Mouse (Mus musculus): ENCODE data around the gene Mef2a. TPM values are rescaled to one million over a fixed set of nuclear protein-coding genes. Genes with fewer than 3 reads are reported as not detected.
A peak's percentile ranks its signal among the peaks of the same experiment; 100 is the strongest.

Gene Mef2a
- polyA plus RNA-seq, 1 experiment from 2014 or later = 19.9 TPM

DNA sequence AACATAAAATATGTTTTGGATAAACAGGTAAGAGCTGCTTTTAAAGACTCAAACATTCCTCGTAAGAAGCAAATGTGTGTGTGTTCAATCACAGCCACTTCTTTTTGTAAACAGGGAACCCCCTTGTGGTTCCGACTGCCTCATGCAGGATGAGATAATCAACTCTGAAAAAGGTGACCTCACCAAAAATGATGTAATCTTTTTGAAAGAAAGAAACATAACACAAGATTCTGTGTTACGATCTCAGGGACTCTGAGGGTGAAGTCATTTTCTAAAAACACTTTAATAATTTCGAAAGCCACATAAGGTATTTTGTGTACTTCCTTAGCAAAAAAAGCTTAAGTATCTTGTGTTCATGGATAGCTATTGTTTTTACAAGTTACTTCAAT is 128.8 kb downstream of the Mef2a start:
- Histone ChIP-seq H3K4me2 (replicated peaks; ENCODE audit: low read depth) (no peak overlapping the region), H3K4me3 (ENCODE audit: low read depth, low read length) (no peak overlapping the region), H3K27me3 (replicated peaks; ENCODE audit: control insufficient read depth, insufficient read depth, low read length) (no peaks in the 10 kb centered on the region), H3K9ac (ENCODE audit: low read depth, low read length) (no peak overlapping the region), H3K27ac (ENCODE audit: low read depth, low read length) (no peak overlapping the region), H3K4me1 (replicated peaks; ENCODE audit: control insufficient read depth, insufficient read depth, low read length) (no peaks in the 10 kb centered on the region), H3K9me3 (ENCODE audit: control insufficient read depth) (no peaks in the 10 kb centered on the region), H3K36me3 (ENCODE audit: control insufficient read depth, insufficient read depth) (peaks cover 11% of the 10 kb centered on the region)
- no peak for ATAC-seq
- TF ChIP-seq CTCF (IDR thresholded peaks at IDR 0.05; ENCODE audit: low read depth) = peak; percentile 32
- WGBS = 52% methylated on average over 4 of the region's 4 CpGs

- 47% methylated on average over 2 of the region's 2 CpGs for WGBS
- peaks cover 9% of the 10 kb centered on the region for H3K36me3 ChIP-seq (ENCODE audit: control insufficient read depth, insufficient read depth)
- no peak for ATAC-seq
- no peaks in the 10 kb centered on the region for H3K9me3 ChIP-seq (ENCODE audit: control insufficient read depth)
- TF ChIP-seq CTCF (IDR thresholded peaks at IDR 0.05; ENCODE audit: low read depth) = peak; percentile 78
- H3K4me2 ChIP-seq (replicated peaks; ENCODE audit: low read depth) = no peak overlapping the region
- no peaks in the 10 kb centered on the region for H3K4me1 ChIP-seq (replicated peaks; ENCODE audit: control insufficient read depth, insufficient read depth, low read length)
- H3K27me3 ChIP-seq (replicated peaks; ENCODE audit: control insufficient read depth, insufficient read depth, low read length) = no peaks in the 10 kb centered on the region
- no peak overlapping the region for H3K9ac ChIP-seq (ENCODE audit: low read depth, low read length)
- no peak overlapping the region for H3K27ac ChIP-seq (ENCODE audit: low read depth, low read length)
- no peak overlapping the region for H3K4me3 ChIP-seq (ENCODE audit: low read depth, low read length)
Observed at GRCm38 (mm10) chr7:67243121-67243893, 129.4 kb downstream of the Mef2a start.

GRCm38 (mm10) chr7:67241969-67242368 is 130.7 kb downstream of the Mef2a start:
- H3K27ac ChIP-seq (ENCODE audit: low read depth, low read length) = no peak overlapping the region
- no peaks in the 10 kb centered on the region for H3K9me3 ChIP-seq (ENCODE audit: control insufficient read depth)
- no peak overlapping the region for H3K9ac ChIP-seq (ENCODE audit: low read depth, low read length)
- H3K4me2 ChIP-seq (replicated peaks; ENCODE audit: low read depth) = no peak overlapping the region
- H3K27me3 ChIP-seq (replicated peaks; ENCODE audit: control insufficient read depth, insufficient read depth, low read length) = no peaks in the 10 kb centered on the region
- WGBS = 51% methylated on average over 3 of the region's 3 CpGs
- no peaks in the 10 kb centered on the region for H3K4me1 ChIP-seq (replicated peaks; ENCODE audit: control insufficient read depth, insufficient read depth, low read length)
- no peak for ATAC-seq
- H3K4me3 ChIP-seq (ENCODE audit: low read depth, low read length) = no peak overlapping the region
- H3K36me3 ChIP-seq (ENCODE audit: control insufficient read depth, insufficient read depth) = peaks cover 13% of the 10 kb centered on the region
- no peak for TF ChIP-seq CTCF (IDR thresholded peaks at IDR 0.05; ENCODE audit: low read depth)

- TF ChIP-seq CTCF (IDR thresholded peaks at IDR 0.05; ENCODE audit: low read depth) = no peak
- no peak overlapping the region for H3K4me3 ChIP-seq (ENCODE audit: low read depth, low read length)
- H3K4me1 ChIP-seq (replicated peaks; ENCODE audit: control insufficient read depth, insufficient read depth, low read length) = no peaks in the 10 kb centered on the region
- peaks cover 44% of the 10 kb centered on the region for H3K36me3 ChIP-seq (ENCODE audit: control insufficient read depth, insufficient read depth)
- no peaks in the 10 kb centered on the region for H3K27me3 ChIP-seq (replicated peaks; ENCODE audit: control insufficient read depth, insufficient read depth, low read length)
- 91% methylated on average over 2 of the region's 2 CpGs for WGBS
- ATAC-seq = no peak
- no peak overlapping the region for H3K27ac ChIP-seq (ENCODE audit: low read depth, low read length)
- no peak overlapping the region for H3K9ac ChIP-seq (ENCODE audit: low read depth, low read length)
- no peak overlapping the region for H3K4me2 ChIP-seq (replicated peaks; ENCODE audit: low read depth)
- no peaks in the 10 kb centered on the region for H3K9me3 ChIP-seq (ENCODE audit: control insufficient read depth)
Observed at GRCm38 (mm10) chr7:67237752-67238151, 134.9 kb downstream of the Mef2a start.

DNA sequence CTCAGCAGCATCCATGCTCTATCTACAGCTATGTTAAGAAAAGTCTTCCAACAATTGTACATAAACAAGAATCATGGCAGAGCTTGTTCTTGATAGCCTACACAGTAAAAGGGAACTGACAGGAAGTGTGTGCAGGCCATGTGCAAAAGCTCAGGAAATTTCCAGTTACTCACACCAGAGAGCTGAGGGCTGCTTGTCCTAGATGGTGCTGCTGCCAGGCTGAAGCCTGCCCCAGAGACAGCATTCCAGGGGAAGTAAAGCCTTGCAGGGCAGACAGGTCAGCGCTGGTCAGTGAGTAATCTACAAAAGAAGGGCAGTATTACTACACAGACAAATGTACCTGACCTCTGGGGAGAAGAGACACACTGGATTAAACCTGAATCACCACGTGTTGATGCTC is 136.3 kb downstream of the Mef2a start:
- no peaks in the 10 kb centered on the region for H3K27me3 ChIP-seq (replicated peaks; ENCODE audit: control insufficient read depth, insufficient read depth, low read length)
- ATAC-seq = no peak
- no peak overlapping the region for H3K4me3 ChIP-seq (ENCODE audit: low read depth, low read length)
- no peak for TF ChIP-seq CTCF (IDR thresholded peaks at IDR 0.05; ENCODE audit: low read depth)
- H3K36me3 ChIP-seq (ENCODE audit: control insufficient read depth, insufficient read depth) = peaks cover 49% of the 10 kb centered on the region
- H3K27ac ChIP-seq (ENCODE audit: low read depth, low read length) = 0 out of 2 replicates have a peak overlapping the region, but pooled peaks have one; percentile 7
- H3K4me1 ChIP-seq (replicated peaks; ENCODE audit: control insufficient read depth, insufficient read depth, low read length) = no peaks in the 10 kb centered on the region
- H3K9me3 ChIP-seq (ENCODE audit: control insufficient read depth) = no peaks in the 10 kb centered on the region
- H3K4me2 ChIP-seq (replicated peaks; ENCODE audit: low read depth) = no peak overlapping the region
- H3K9ac ChIP-seq (ENCODE audit: low read depth, low read length) = no peak overlapping the region
- 91% methylated on average over 2 of the region's 2 CpGs for WGBS

DNA sequence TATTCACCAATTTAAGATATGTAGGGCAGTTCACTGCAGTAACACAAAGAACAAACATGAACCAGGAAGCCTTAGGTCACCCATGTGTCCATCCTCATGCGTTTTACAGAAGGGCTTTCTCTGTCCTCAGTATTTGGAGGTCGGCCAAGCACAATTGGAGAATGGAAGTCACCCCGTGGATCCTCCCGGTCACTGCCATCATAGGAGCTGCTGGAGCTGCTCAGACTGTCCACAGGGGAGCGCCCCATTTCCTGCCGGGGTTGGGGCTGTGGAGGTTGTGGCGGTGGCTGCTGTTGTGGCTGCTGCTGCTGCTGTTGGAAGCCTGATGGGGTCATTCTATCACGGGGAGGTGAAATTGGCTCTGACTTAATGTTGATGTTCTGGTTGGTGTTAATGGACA is 137.9 kb downstream of the Mef2a start:
- Histone ChIP-seq H3K9me3 (ENCODE audit: control insufficient read depth) (no peaks in the 10 kb centered on the region), H3K4me1 (replicated peaks; ENCODE audit: control insufficient read depth, insufficient read depth, low read length) (no peaks in the 10 kb centered on the region), H3K27ac (ENCODE audit: low read depth, low read length) (no peak overlapping the region), H3K9ac (ENCODE audit: low read depth, low read length) (no peak overlapping the region), H3K27me3 (replicated peaks; ENCODE audit: control insufficient read depth, insufficient read depth, low read length) (no peaks in the 10 kb centered on the region), H3K36me3 (ENCODE audit: control insufficient read depth, insufficient read depth) (peaks cover 47% of the 10 kb centered on the region), H3K4me2 (replicated peaks; ENCODE audit: low read depth) (no peak overlapping the region), H3K4me3 (ENCODE audit: low read depth, low read length) (no peak overlapping the region)
- TF ChIP-seq CTCF (IDR thresholded peaks at IDR 0.05; ENCODE audit: low read depth) = peak; percentile 37; the same call in 1 of the 2 replicates
- WGBS = 76% methylated on average over 8 of the region's 8 CpGs
- no peak for ATAC-seq
